Mouse (Mus musculus): ENCODE measurements around the gene Gm28042.

Gene Gm28042

DNA sequence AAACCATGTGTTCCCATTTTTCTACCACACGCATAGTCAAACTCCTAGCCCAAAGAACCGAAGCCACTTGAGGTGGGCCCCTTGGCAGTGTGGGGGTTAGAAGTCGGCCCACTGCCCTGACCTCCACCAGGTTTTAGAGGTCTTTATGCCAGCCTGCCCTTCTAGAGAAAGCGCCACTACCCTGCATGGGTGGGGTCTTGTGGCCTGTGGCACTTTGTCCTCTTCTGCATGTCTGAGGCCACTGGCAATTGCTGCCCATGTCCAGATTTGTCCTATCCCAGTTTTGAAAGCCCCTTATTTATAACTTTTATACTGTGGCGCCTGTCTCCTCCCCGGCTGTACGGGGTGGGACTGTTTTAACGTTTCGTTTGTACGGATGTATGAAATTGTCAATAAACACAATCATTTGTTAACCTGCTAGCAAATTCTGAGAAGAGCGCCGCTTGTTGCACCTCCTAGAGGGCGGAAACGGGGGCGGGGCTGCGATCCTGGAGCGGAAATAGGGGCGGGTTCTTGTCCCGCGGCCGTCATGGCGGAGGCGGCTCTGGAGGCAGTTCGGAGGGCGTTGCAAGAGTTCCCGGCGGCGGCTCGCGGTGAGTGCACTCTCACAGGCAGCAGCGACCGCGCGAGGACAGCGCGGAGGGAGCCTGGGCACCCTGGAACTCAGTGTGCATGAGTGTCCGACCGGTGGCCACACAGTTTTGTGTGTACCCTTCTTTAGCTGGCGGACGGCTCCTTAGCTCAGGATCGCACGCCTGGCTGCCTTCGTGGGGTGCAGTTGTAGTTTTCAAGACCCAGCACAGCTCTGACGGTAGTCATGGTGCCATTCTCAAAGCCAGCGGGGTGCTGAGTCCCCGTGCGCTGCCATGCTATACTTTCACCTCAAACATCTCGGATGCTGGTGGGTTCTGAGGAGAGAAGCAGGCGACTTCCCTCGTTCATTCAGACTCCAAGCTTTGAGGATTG lies at the start of gene Gm28042, which contains the start of gene Jmjd7:
Gm28042 (plus strand) TSS at position 510 of the 966 bp plus-strand sequence.
Jmjd7 (plus strand) TSS at position 500 of the 966 bp plus-strand sequence.
- DNase-seq, result peak; percentile 95

DNA sequence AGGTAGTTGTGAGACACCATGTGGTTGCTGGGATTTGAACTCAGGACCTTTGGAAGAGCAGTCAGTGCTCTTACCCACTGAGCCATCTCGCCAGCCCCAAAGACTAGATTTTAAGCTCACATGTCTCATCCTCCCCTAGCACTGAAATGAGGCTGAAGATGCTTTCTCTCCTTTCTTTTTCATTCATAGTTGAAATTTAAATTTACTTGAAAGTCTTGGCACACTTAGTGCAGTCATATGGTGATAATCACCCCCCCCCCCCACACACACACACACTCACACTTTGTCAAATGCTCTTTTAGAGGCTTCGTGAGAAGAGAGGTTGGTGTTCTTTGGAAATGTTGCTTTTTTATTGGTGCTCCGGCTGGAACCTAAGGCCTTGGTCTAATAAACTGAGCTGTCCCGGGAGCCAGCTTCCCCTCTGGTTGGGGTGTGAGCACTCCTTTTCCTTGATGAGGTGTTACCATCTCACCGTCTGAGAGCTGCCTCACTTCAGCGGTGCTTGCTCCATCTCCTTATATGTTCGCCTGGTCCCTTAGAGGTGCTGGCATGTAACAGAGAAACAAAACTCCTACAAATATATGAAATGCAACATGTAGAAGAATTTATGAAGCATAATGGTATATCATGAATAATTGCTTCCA lies 46.8 kb upstream of the Gm28042 start:
- DNase-seq, result no peak

- DNase-seq, result no peak
These were observed 45.7 kb upstream of the Gm28042 start for GRCm38 (mm10) chr2:119981631-119982030.

GRCm38 (mm10) chr2:119985871-119986270 lies 41.4 kb upstream of the Gm28042 start:
- no peak for DNase-seq

GRCm38 (mm10) chr2:119986369-119986768 lies 40.9 kb upstream of the Gm28042 start:
- no peak for DNase-seq

GRCm38 (mm10) chr2:119987441-119987840 lies 39.9 kb upstream of the Gm28042 start:
- DNase-seq, result no peak

DNA sequence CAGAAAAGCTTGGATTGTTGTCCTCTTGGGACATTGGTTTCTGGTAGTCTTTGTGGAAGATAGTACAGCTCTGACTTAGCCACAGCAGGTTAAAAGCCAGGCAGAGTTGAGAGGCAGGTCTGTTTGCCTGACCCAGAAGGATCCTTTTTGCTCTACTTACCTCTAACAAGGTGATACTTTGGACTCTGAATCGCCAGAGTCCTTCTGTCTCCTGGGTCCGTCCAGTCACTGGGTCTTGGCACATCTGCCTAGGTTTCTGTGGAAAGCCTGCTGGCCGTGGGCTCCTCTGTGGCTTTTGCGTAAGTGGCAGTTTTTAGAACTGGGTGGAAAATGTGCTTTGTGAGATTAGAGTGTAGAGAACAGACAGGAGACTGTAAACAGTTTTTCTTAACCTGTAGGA lies 38.3 kb upstream of the Gm28042 start:
- DNase-seq, result peak; percentile 51 to 71

DNA sequence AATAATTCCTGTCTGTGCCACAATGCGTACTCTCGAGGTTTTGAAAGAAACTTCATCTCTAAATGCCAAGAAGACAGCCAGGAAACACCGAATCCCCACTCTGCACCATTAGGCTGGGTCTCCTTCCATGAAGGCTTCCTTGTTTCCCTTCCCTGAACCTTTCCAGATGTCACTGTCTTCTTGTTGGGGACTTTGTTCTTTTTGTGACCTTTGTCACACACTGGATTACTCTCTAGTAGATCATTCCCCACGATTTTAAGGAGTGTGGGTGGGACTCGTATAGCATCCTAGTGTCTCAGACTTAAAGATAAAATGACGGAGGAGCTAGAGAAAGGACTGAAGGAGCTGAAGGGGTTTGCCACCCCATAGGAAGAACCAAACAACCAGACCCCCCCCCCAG lies 36.4 kb upstream of the Gm28042 start:
- no peak for DNase-seq

- DNase-seq, result no peak
These were observed 34.9 kb upstream of the Gm28042 start for GRCm38 (mm10) chr2:119992349-119992748.

- no peak for DNase-seq
These were observed 33.8 kb upstream of the Gm28042 start for GRCm38 (mm10) chr2:119993515-119993914.

DNA sequence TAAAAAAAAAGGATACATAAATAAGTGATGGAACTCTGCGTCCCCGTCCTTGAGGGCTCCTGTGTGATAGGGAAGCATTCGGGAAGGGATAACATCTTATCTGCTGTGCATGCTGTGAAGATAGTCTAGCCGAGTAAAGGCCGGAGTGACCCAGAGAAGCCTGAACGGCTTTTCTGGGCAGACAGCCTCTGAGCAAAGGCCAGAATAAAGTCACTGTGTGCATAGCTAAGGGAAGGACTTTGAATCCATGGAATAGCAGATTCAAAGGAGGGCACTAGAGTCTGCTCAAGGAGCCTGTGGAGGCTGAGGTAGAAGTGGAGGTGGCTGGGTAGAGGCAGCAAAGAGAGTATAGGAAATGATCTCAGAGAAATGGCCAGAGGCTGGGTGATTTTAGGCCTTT lies 32.5 kb upstream of the Gm28042 start:
- peak; percentile 20 to 40 for DNase-seq

- peak; percentile 28 to 46 for DNase-seq
These were observed 31.7 kb upstream of the Gm28042 start for GRCm38 (mm10) chr2:119995391-119996281.

- no peak for DNase-seq
These were observed 29.9 kb upstream of the Gm28042 start for GRCm38 (mm10) chr2:119997354-119997753.

- DNase-seq, result no peak
These were observed 27.6 kb upstream of the Gm28042 start for GRCm38 (mm10) chr2:119999731-120000130.

- DNase-seq, result peak; percentile 32 to 63
These were observed 26.3 kb upstream of the Gm28042 start for GRCm38 (mm10) chr2:120000882-120001584.

GRCm38 (mm10) chr2:120001956-120002355 lies 25.3 kb upstream of the Gm28042 start:
- DNase-seq, result no peak

- DNase-seq, result no peak
These were observed 23.3 kb upstream of the Gm28042 start for GRCm38 (mm10) chr2:120003970-120004369.

DNA sequence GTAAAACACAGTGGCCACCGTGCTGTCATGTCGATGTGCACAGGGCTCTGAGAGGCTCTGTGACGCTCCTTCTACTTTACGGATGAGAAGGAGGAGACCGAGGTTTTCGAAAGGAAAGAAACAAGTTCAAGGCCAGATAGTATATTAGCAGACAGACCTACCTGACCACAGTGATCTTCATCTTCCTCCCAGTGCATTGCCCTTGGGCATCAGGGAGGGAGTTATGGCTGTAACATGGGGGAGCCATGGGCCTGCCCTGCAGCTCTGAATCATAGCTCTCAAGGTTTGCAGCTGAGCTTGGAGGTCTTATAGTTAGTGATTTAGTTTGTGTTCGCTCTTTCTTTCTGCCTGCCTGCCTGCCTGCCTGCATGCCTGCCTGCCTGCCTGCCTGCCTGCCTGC lies 20.6 kb upstream of the Gm28042 start:
- DNase-seq, result no peak

- DNase-seq, result no peak
These were observed 19.5 kb upstream of the Gm28042 start for GRCm38 (mm10) chr2:120007680-120008210.

DNA sequence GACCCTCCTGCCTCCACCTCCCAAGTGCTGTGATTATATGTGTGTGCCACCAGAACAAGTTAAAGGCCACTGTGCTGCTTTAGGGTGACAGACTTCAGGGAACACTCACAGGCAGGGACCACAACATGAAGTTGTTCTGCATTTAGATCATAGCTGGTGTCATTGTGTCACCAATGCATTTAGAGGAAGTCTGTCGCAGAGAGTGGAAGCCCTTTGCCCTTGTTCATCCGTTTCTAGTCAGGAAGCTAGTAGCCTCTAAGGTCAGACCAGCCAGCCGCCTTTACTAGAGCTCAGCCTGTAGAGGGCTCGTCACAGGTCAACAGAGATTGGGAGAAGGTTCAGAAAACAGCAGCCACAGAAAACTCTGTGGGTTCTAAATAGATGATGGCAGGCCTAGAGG lies 18.6 kb upstream of the Gm28042 start:
- peak in 1 of 2 experiments; percentile 35 for DNase-seq

DNA sequence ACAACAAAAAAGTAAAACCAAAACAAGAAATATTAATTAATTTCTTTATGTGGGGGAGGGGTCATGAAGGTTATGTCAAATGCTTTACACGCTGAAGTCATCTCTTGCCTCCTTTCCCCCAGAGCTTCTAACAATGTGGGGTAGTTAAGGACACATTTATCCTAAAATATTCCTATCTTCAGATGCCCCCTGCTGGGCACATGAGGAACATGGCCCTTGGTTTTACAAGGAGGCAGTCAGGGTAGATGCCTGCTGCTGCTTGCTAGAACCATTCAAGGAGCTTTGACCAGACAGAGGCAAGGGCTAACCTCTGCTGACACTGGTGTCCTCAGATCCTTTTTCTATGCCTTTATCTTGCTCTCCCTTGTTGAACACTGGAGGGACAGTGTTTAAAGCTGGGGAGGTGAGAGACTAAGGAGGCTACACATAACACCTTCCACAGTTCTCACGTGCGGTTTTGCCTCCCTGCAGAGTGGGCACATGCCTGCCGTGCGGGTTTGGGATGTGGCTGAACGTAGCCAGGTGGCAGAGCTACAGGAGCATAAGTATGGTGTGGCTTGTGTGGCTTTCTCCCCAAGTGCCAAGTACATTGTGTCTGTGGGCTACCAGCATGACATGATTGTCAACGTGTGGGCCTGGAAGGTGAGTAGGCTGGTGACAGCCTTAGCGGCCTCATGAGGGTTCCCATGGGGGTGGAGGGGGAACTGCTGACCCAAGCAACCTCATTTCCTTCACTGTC lies 15.7 kb upstream of the Gm28042 start:
- DNase-seq, result peak; percentile 63 to 81

All from kidney, postnatal 25 days (tissue).